ENCODE assay signal across 16 mouse cellular contexts in genomic region chr2:4187521-4187920, GRCm38 (mm10).
DNase-seq lines count a peak whose midpoint lies in the region; ATAC-seq and TF ChIP-seq lines count a peak whose summit lies in the region.
"Had no signal": no experiment of that assay in that cellular context is flagged by ENCODE, and none has a peak within 500 bp of the region (broad histone marks: within the 10 kb centered on the region; RNA-seq: fewer than 3 reads in every experiment).

No protein-coding gene starts in this region.

- DNase-seq in hindbrain, postnatal 0 days (ENCODE audit: low spot score): peak; percentile 20
- peak; percentile 65 for DNase-seq in brain, adult 2 months (ENCODE audit: low read depth, low spot score)
- peak; percentile 49 for DNase-seq in cerebellum, adult 9-11 months
- no peak for DNase-seq in midbrain, embryonic 11.5 days (ENCODE audit: low spot score, missing footprints)
- no peak for DNase-seq in neural tube, embryonic 10.5 days (ENCODE audit: extremely low spot score, low spot score)
- DNase-seq in B cell, adult 2 months: no peak
- DNase-seq: adrenal gland, adult 8-10 months; lung, postnatal 10 days; right cerebral cortex, postnatal 4 days had no signal

- no peak overlapping the region for H3K27ac ChIP-seq in hindbrain, postnatal 0 days
- no peak overlapping the region for H3K27ac ChIP-seq in hindbrain, embryonic 16.5 days (ENCODE audit: low read depth, low read length)
- peak overlapping the region; percentile 83 for H3K27ac ChIP-seq in heart, embryonic 15.5 days
- H3K27ac ChIP-seq in midbrain, embryonic 11.5 days (ENCODE audit: low read depth, low read length): no peak overlapping the region
- H3K27ac ChIP-seq: embryonic facial prominence, embryonic 15.5 days; hindbrain, embryonic 14.5 days; liver, embryonic 12.5 days had no signal

- no peak for ATAC-seq in hindbrain, postnatal 0 days
- ATAC-seq in hindbrain, embryonic 16.5 days: no peak
- peak; percentile 67; the same call in 1 of the 2 replicates for ATAC-seq in heart, embryonic 15.5 days (replicated peaks; ENCODE audit: insufficient number of reproducible peaks, insufficient read depth, low FRiP score, low read depth)
- ATAC-seq in midbrain, embryonic 11.5 days (ENCODE audit: low FRiP score): no peak
- ATAC-seq: CD4-positive, CD25-positive, alpha-beta regulatory T cell, adult 4 months; liver, embryonic 12.5 days; Patski had no signal

- H3K4me2 ChIP-seq in hindbrain, postnatal 0 days (ENCODE audit: low read depth, low read length): no peak overlapping the region
- H3K4me2 ChIP-seq in hindbrain, embryonic 16.5 days (ENCODE audit: low read length): no peak overlapping the region
- no peak overlapping the region for H3K4me2 ChIP-seq in heart, embryonic 15.5 days
- H3K4me2 ChIP-seq in midbrain, embryonic 11.5 days: no peak overlapping the region
- H3K4me2 ChIP-seq: embryonic facial prominence, embryonic 15.5 days; hindbrain, embryonic 14.5 days; liver, embryonic 12.5 days had no signal

- peaks cover 7% of the 10 kb centered on the region; the same call in 1 of the 2 replicates for H3K4me1 ChIP-seq in hindbrain, postnatal 0 days (ENCODE audit: insufficient read depth, low read length)
- peaks cover 6% of the 10 kb centered on the region for H3K4me1 ChIP-seq in hindbrain, embryonic 16.5 days (ENCODE audit: control insufficient read depth, insufficient read depth, low read depth, low read length)
- peaks cover 17% of the 10 kb centered on the region for H3K4me1 ChIP-seq in heart, embryonic 15.5 days (replicated peaks)
- peaks cover 11% of the 10 kb centered on the region for H3K4me1 ChIP-seq in midbrain, embryonic 11.5 days (ENCODE audit: control insufficient read depth, insufficient read depth, low read length)
- H3K4me1 ChIP-seq: embryonic facial prominence, embryonic 15.5 days; liver, embryonic 12.5 days had no signal

- H3K27me3 ChIP-seq in hindbrain, postnatal 0 days (ENCODE audit: insufficient read depth, low read length): no peaks in the 10 kb centered on the region
- H3K27me3 ChIP-seq in hindbrain, embryonic 16.5 days (replicated peaks; ENCODE audit: control insufficient read depth, insufficient read depth, low read length): no peaks in the 10 kb centered on the region
- no peaks in the 10 kb centered on the region for H3K27me3 ChIP-seq in heart, embryonic 15.5 days
- H3K27me3 ChIP-seq in midbrain, embryonic 11.5 days (ENCODE audit: control insufficient read depth, insufficient read depth, low read length): no peaks in the 10 kb centered on the region
- H3K27me3 ChIP-seq: embryonic facial prominence, embryonic 15.5 days; liver, embryonic 12.5 days had no signal

- H3K4me3 ChIP-seq in hindbrain, postnatal 0 days (ENCODE audit: low read length): no peak overlapping the region
- no peak overlapping the region for H3K4me3 ChIP-seq in hindbrain, embryonic 16.5 days (ENCODE audit: low read length)
- no peak overlapping the region for H3K4me3 ChIP-seq in heart, embryonic 15.5 days
- no peak overlapping the region for H3K4me3 ChIP-seq in midbrain, embryonic 11.5 days (ENCODE audit: low read depth, low read length)
- H3K4me3 ChIP-seq: embryonic facial prominence, embryonic 15.5 days; liver, embryonic 12.5 days had no signal

- H3K9me3 ChIP-seq in hindbrain, postnatal 0 days (ENCODE audit: low read length): no peaks in the 10 kb centered on the region
- H3K9me3 ChIP-seq in hindbrain, embryonic 16.5 days (ENCODE audit: control insufficient read depth, low read length): no peaks in the 10 kb centered on the region
- H3K9me3 ChIP-seq in heart, embryonic 15.5 days (replicated peaks): no peaks in the 10 kb centered on the region
- H3K9me3 ChIP-seq in midbrain, embryonic 11.5 days (ENCODE audit: control insufficient read depth, low read length): no peaks in the 10 kb centered on the region
- H3K9me3 ChIP-seq: embryonic facial prominence, embryonic 15.5 days; liver, embryonic 12.5 days had no signal

- H3K9ac ChIP-seq in hindbrain, postnatal 0 days (replicated peaks; ENCODE audit: low read length): no peak overlapping the region
- H3K9ac ChIP-seq in hindbrain, embryonic 16.5 days (ENCODE audit: low read depth, low read length): no peak overlapping the region
- no peak overlapping the region for H3K9ac ChIP-seq in heart, embryonic 15.5 days
- H3K9ac ChIP-seq in midbrain, embryonic 11.5 days (ENCODE audit: low read length): no peak overlapping the region
- H3K9ac ChIP-seq: embryonic facial prominence, embryonic 15.5 days; hindbrain, embryonic 14.5 days; liver, embryonic 12.5 days had no signal

- no peaks in the 10 kb centered on the region for H3K36me3 ChIP-seq in hindbrain, postnatal 0 days (ENCODE audit: insufficient read depth, low read length)
- H3K36me3 ChIP-seq in hindbrain, embryonic 16.5 days (ENCODE audit: control insufficient read depth, insufficient read depth, low read length): no peaks in the 10 kb centered on the region
- no peaks in the 10 kb centered on the region for H3K36me3 ChIP-seq in heart, embryonic 15.5 days
- H3K36me3 ChIP-seq in midbrain, embryonic 11.5 days (ENCODE audit: control insufficient read depth, insufficient read depth, low read length): no peaks in the 10 kb centered on the region
- H3K36me3 ChIP-seq: embryonic facial prominence, embryonic 15.5 days; liver, embryonic 12.5 days had no signal

- WGBS in hindbrain, postnatal 0 days: 38% methylated on average over 4 of the region's 4 CpGs
- WGBS in hindbrain, embryonic 16.5 days: 48% methylated on average over 4 of the region's 4 CpGs
- WGBS in heart, embryonic 15.5 days: 23% methylated on average over 4 of the region's 4 CpGs
- 79% methylated on average over 4 of the region's 4 CpGs for WGBS in midbrain, embryonic 11.5 days

- TF ChIP-seq CTCF in hindbrain, postnatal 0 days (IDR thresholded peaks at IDR 0.05; ENCODE audit: low read depth): no peak

Comparison
In these comparisons a context has a peak if more than half of its experiments do, and no peak if none do; other contexts are left out.
1. DNase-seq: peak in hindbrain, postnatal 0 days (single experiment), brain, adult 2 months (single experiment) and cerebellum, adult 9-11 months (single experiment); none in midbrain, embryonic 11.5 days (single experiment), neural tube, embryonic 10.5 days (single experiment) and B cell, adult 2 months (0 of 2).